Mouse (Mus musculus): ENCODE measurements around the gene Olfr1507. TPM values are rescaled to one million over a fixed set of nuclear protein-coding genes. Genes with fewer than 3 reads are reported as not detected.

Olfr1507 gene
- total RNA-seq (2012; rRNA removed) (not detected in 2 replicates), total RNA-seq (2014; rRNA removed) (not detected in 2 replicates), polyA plus RNA-seq (2012; ENCODE audit: insufficient read length, low read depth) (not detected in 2 replicates)

- Histone ChIP-seq H3K27ac (ENCODE audit: insufficient read depth, low read depth) (no peak within 1 kb of the TSS), H3K9ac (ENCODE audit: insufficient read depth, low read depth) (no peak within 1 kb of the TSS), H3K79me2 (replicated peaks; ENCODE audit: control insufficient read depth, extremely low read depth, insufficient read depth, poor library complexity, severe bottlenecking) (no peaks in the 10 kb centered on the region), H3K4me1 (ENCODE audit: control insufficient read depth in 1 of 2, insufficient read depth in 2 of 2) (no peaks in the 10 kb centered on the region), H3K27me3 (replicated peaks) (no peaks in the 10 kb centered on the region), H3K36me3 (replicated peaks in 1 of 2; ENCODE audit: control insufficient read depth in 1 of 2, insufficient read depth in 1 of 2, low read length in 1 of 2) (no peaks in the 10 kb centered on the region), H3K4me2 (ENCODE audit: insufficient read depth, low read depth, poor library complexity, severe bottlenecking) (no peak within 1 kb of the TSS), H3K9me3 (replicated peaks; ENCODE audit: low read length) (no peaks in the 10 kb centered on the region), H3K4me3 (replicated peaks in 1 of 3; ENCODE audit: low read depth in 2 of 3, low read length in 2 of 3, poor library complexity in 1 of 3) (no peak within 1 kb of the TSS)
- no peak for DNase-seq (ENCODE audit: extremely low read depth)
- TF ChIP-seq JUND (conservative IDR thresholded peaks at IDR 0.05; ENCODE audit: low read depth, low read length) (no peak), CHD1 (IDR thresholded peaks at IDR 0.05; ENCODE audit: low read depth, low read length) (no peak), POLR2AphosphoS2 (IDR thresholded peaks at IDR 0.05; ENCODE audit: low read depth, low read length) (no peak), ETS1 (conservative IDR thresholded peaks at IDR 0.05; ENCODE audit: low read depth, low read length) (no peak), POLR2A (IDR thresholded peaks at IDR 0.05; ENCODE audit: low read depth, low read length) (no peak), ZNF384 (IDR thresholded peaks at IDR 0.05; ENCODE audit: low read depth, low read length) (no peak), USF2 (conservative IDR thresholded peaks at IDR 0.05; ENCODE audit: low read depth, low read length) (no peak)
- in situ Hi-C loops (cut with MboI; ENCODE audit: low pct_ligation_motif_present, low pct_unique_long_range_greater_than_20kb, low sequenced_read_pairs) = no loop called here
- dilution Hi-C loops (cut with MboI; ENCODE audit: extremely low pct_ligation_motif_present, extremely low pct_unique_long_range_greater_than_20kb, low sequenced_read_pairs) = no loop called here
These were observed at the start of gene Olfr1507 for GRCm38 (mm10) chr14:52495516-52495915. Olfr1507 (minus strand) TSS chr14:52495749.

- no peak for TF ChIP-seq MAX (IDR thresholded peaks at IDR 0.05; ENCODE audit: low read length)
- TF ChIP-seq ETS1 (conservative IDR thresholded peaks at IDR 0.05; ENCODE audit: low read depth, low read length) = no peak
- dilution Hi-C loops (cut with MboI; ENCODE audit: extremely low pct_ligation_motif_present, extremely low pct_unique_long_range_greater_than_20kb, low sequenced_read_pairs) (no loop called here), in situ Hi-C loops (cut with MboI; ENCODE audit: low pct_ligation_motif_present, low pct_unique_long_range_greater_than_20kb, low sequenced_read_pairs) (no loop called here)
These were observed 37.8 kb upstream of the Olfr1507 start for GRCm38 (mm10) chr14:52533336-52533735.

GRCm38 (mm10) chr14:52524952-52525351, 29.4 kb upstream of the Olfr1507 start:
- Histone ChIP-seq H3K9me3 (replicated peaks; ENCODE audit: low read length) (no peaks in the 10 kb centered on the region), H3K9ac (ENCODE audit: insufficient read depth, low read depth) (no peak overlapping the region), H3K27me3 (replicated peaks) (no peaks in the 10 kb centered on the region), H3K4me1 (ENCODE audit: control insufficient read depth in 1 of 2, insufficient read depth in 2 of 2) (no peaks in the 10 kb centered on the region), H3K79me2 (replicated peaks; ENCODE audit: control insufficient read depth, extremely low read depth, insufficient read depth, poor library complexity, severe bottlenecking) (no peaks in the 10 kb centered on the region), H3K27ac (ENCODE audit: insufficient read depth, low read depth) (no peak overlapping the region), H3K36me3 (replicated peaks in 1 of 2; ENCODE audit: control insufficient read depth in 1 of 2, insufficient read depth in 1 of 2, low read length in 1 of 2) (no peaks in the 10 kb centered on the region), H3K4me2 (ENCODE audit: insufficient read depth, low read depth, poor library complexity, severe bottlenecking) (no peak overlapping the region), H3K4me3 (replicated peaks in 1 of 3; ENCODE audit: low read depth in 2 of 3, low read length in 2 of 3, poor library complexity in 1 of 3) (no peak overlapping the region)
- TF ChIP-seq MYC (IDR thresholded peaks at IDR 0.05; ENCODE audit: low read depth, low read length) (no peak), SMC3 (IDR thresholded peaks at IDR 0.05; ENCODE audit: low read depth, low read length) (no peak), ZC3H11A (IDR thresholded peaks at IDR 0.05; ENCODE audit: low read depth, low read length) (no peak), USF1 (IDR thresholded peaks at IDR 0.05; ENCODE audit: low read depth, low read length) (no peak), EP300 (IDR thresholded peaks at IDR 0.05; ENCODE audit: low read length) (no peak), CHD1 (IDR thresholded peaks at IDR 0.05; ENCODE audit: low read depth, low read length) (no peak), POLR2A (IDR thresholded peaks at IDR 0.05; ENCODE audit: low read depth, low read length) (no peak), CHD2 (IDR thresholded peaks at IDR 0.05; ENCODE audit: low read length) (no peak), MEF2A (IDR thresholded peaks at IDR 0.05; ENCODE audit: borderline replicate concordance, low read depth, low read length) (no peak), ZNF384 (IDR thresholded peaks at IDR 0.05; ENCODE audit: low read depth, low read length) (no peak), NELFE (IDR thresholded peaks at IDR 0.05; ENCODE audit: low read depth, low read length) (no peak), MXI1 (IDR thresholded peaks at IDR 0.05; ENCODE audit: low read depth, low read length) (no peak), PAX5 (IDR thresholded peaks at IDR 0.05; ENCODE audit: low read length) (no peak), TBP (conservative IDR thresholded peaks at IDR 0.05; ENCODE audit: low read depth, low read length) (no peak)
- no peak for DNase-seq (ENCODE audit: extremely low read depth)
- dilution Hi-C loops (cut with MboI; ENCODE audit: extremely low pct_ligation_motif_present, extremely low pct_unique_long_range_greater_than_20kb, low sequenced_read_pairs) (no loop called here), in situ Hi-C loops (cut with MboI; ENCODE audit: low pct_ligation_motif_present, low pct_unique_long_range_greater_than_20kb, low sequenced_read_pairs) (no loop called here)

More at GRCm38 (mm10) chr14:52533336-52533735, 37.8 kb upstream of the Olfr1507 start:
- H3K27me3 ChIP-seq (replicated peaks) = no peaks in the 10 kb centered on the region
- DNase-seq (ENCODE audit: extremely low read depth) = no peak
- H3K9me3 ChIP-seq (replicated peaks; ENCODE audit: low read length) = no peaks in the 10 kb centered on the region
- H3K4me1 ChIP-seq (ENCODE audit: control insufficient read depth in 1 of 2, insufficient read depth in 2 of 2) = no peaks in the 10 kb centered on the region
- H3K36me3 ChIP-seq (replicated peaks in 1 of 2; ENCODE audit: control insufficient read depth in 1 of 2, insufficient read depth in 1 of 2, low read length in 1 of 2) = no peaks in the 10 kb centered on the region
- no peak overlapping the region for H3K9ac ChIP-seq (ENCODE audit: insufficient read depth, low read depth)
- H3K27ac ChIP-seq (ENCODE audit: insufficient read depth, low read depth) = no peak overlapping the region
- H3K79me2 ChIP-seq (replicated peaks; ENCODE audit: control insufficient read depth, extremely low read depth, insufficient read depth, poor library complexity, severe bottlenecking) = no peaks in the 10 kb centered on the region
- no peak overlapping the region for H3K4me3 ChIP-seq (replicated peaks in 1 of 3; ENCODE audit: low read depth in 2 of 3, low read length in 2 of 3, poor library complexity in 1 of 3)
- no peak overlapping the region for H3K4me2 ChIP-seq (ENCODE audit: insufficient read depth, low read depth, poor library complexity, severe bottlenecking)

All from CH12.LX (cell line).